Comparison of ENCODE assay signal across 1 mouse cellular context in genomic region chr2:150885814-150886213, GRCm38 (mm10).
A peak's percentile ranks its signal among the peaks of the same experiment; 100 is the strongest.
TF ChIP-seq lines count a peak whose summit lies in the region.

No protein-coding gene starts in this region.

TF ChIP-seq in CH12.LX, 34 proteins besides CTCF, POLR2A, EP300 and RAD21:
- TF ChIP-seq MAFK (IDR thresholded peaks at IDR 0.05; ENCODE audit: insufficient replicate concordance, low read length) (peak; percentile 84), MEF2A (IDR thresholded peaks at IDR 0.05; ENCODE audit: borderline replicate concordance, low read depth, low read length) (no peak)
